Mouse (Mus musculus): ENCODE data around the gene Igfbpl1. TPM values are rescaled to one million over a fixed set of nuclear protein-coding genes. Genes with fewer than 3 reads are reported as not detected.

Igfbpl1 gene
- total and polyA plus RNA-seq, 2 experiments from 2014 or later: 20.3 to 86.1 TPM

DNA sequence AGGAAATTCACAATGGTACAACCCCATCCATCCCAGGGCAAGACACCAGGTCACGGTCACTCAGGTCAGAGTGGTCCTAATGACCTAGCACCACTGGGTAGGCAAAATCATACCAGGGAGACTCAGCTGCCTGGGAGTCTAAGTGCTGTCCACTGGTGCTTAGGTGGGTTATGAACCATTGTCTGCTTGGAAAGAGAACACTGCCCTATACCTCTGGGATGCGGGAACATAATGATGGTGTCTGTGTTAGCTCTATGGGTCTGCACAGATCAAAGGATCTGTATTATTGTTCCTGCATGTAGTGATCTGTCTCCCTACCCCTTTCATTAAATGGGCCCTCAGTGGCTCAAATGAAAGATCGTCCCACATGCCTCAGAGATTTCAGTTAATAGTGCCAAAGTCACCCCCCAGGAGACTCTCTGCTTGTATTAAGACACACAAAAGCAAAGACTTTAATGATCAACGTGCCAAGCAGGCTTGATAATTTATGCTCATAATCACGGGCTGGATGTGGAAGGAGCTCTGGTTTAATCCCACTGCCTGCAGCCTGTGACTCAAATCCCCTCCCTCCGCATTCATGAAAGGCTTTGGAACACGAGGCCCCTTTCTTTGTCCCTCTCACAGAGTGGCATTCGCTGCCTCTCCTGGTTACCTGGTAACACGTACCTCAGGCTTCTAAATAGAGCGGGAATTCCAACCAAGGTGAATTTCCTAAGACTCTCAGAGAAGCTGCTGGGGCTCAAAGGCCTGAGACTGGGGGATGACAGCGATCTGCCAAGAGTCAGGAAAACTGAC lies 3.7 kb downstream of the Igfbpl1 start:
- H3K4me1 ChIP-seq (ENCODE audit: insufficient read depth, low read length): peaks cover 20% of the 10 kb centered on the region
- DNase-seq (ENCODE audit: low spot score) (peak; percentile 68), ATAC-seq (no peak)
- H3K27me3 ChIP-seq (ENCODE audit: insufficient read depth, low read length): 0 out of 2 replicates have a peak, but pooled peaks cover 8% of the 10 kb centered on the region
- peak overlapping the region; percentile 51; the same call in 1 of the 2 replicates for H3K4me2 ChIP-seq (ENCODE audit: low read depth, low read length)
- H3K36me3 ChIP-seq (ENCODE audit: insufficient read depth, low read length): no peaks in the 10 kb centered on the region
- TF ChIP-seq CTCF (IDR thresholded peaks at IDR 0.05; ENCODE audit: low read depth): no peak
- H3K4me3 ChIP-seq (ENCODE audit: low read length): no peak overlapping the region
- no peaks in the 10 kb centered on the region for H3K9me3 ChIP-seq (ENCODE audit: low read length)
- peak overlapping the region; percentile 59 for H3K27ac ChIP-seq
- 13% methylated on average over 11 of the region's 11 CpGs for WGBS
- H3K9ac ChIP-seq (replicated peaks; ENCODE audit: low read length): 0 out of 2 replicates have a peak overlapping the region, but pooled peaks have one; percentile 18

- whole genome bisulfite sequencing: 39% methylated on average over 3 of the region's 3 CpGs
- Histone ChIP-seq H3K9ac (replicated peaks; ENCODE audit: low read length) (no peak overlapping the region), H3K9me3 (ENCODE audit: low read length) (no peaks in the 10 kb centered on the region), H3K4me3 (ENCODE audit: low read length) (no peak overlapping the region), H3K4me2 (ENCODE audit: low read depth, low read length) (no peak overlapping the region), H3K27me3 (ENCODE audit: insufficient read depth, low read length) (0 out of 2 replicates have a peak, but pooled peaks cover 3% of the 10 kb centered on the region), H3K36me3 (ENCODE audit: insufficient read depth, low read length) (no peaks in the 10 kb centered on the region), H3K4me1 (ENCODE audit: insufficient read depth, low read length) (peaks cover 20% of the 10 kb centered on the region), H3K27ac (no peak overlapping the region)
- DNase-seq (ENCODE audit: low spot score) (no peak), ATAC-seq (no peak)
- 0 out of 2 replicates have a peak, but pooled peaks have one; percentile 1 for TF ChIP-seq CTCF (IDR thresholded peaks at IDR 0.05; ENCODE audit: low read depth)
Observed at GRCm38 (mm10) chr4:45821995-45822394, 4.7 kb downstream of the Igfbpl1 start.

DNA sequence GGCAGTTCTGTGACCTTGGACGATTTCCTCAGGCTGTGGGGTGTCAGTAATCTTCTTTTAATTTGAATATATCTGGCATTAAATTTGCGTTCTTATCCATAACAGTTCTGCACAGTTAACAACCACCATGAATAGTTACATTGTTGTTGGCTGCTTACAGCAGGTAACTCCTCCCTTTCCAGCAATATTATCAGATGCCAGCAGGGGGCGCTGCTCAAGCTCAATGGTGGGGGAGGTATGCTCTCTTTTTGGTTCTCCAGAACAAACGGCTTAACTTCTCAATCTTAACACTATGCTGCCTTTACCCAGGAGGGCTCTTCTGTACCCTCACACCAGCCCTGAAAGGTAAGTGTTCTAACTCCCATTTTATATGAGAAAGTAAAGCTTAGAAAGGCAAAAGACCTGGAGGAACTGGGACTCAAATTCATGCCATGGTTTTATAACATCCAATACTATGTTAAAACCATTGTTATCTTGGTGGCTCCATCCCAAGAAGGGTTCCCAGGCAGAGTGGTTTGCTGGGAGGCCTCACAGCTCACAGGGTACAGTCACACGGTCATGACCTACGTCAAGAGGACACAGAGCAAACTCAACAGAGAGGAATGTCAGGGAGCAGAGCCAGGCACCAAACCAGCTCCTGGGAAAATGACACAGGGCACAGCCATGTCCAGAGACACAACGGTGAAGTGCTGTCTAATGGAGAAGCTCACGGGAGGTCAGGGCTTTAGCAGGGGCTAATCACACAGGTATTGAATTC lies 6.5 kb downstream of the Igfbpl1 start:
- H3K9me3 ChIP-seq (ENCODE audit: low read length): no peaks in the 10 kb centered on the region
- peak overlapping the region; percentile 51 for H3K4me2 ChIP-seq (ENCODE audit: low read depth, low read length)
- no peaks in the 10 kb centered on the region for H3K27me3 ChIP-seq (ENCODE audit: insufficient read depth, low read length)
- TF ChIP-seq CTCF (IDR thresholded peaks at IDR 0.05; ENCODE audit: low read depth): peak; percentile 89
- no peak overlapping the region for H3K4me3 ChIP-seq (ENCODE audit: low read length)
- H3K9ac ChIP-seq (replicated peaks; ENCODE audit: low read length): no peak overlapping the region
- no peaks in the 10 kb centered on the region for H3K36me3 ChIP-seq (ENCODE audit: insufficient read depth, low read length)
- peaks cover 20% of the 10 kb centered on the region for H3K4me1 ChIP-seq (ENCODE audit: insufficient read depth, low read length)
- DNase-seq (ENCODE audit: low spot score) (peak; percentile 84), ATAC-seq (no peak)
- WGBS: 34% methylated on average over 8 of the region's 8 CpGs
- peak overlapping the region; percentile 70 for H3K27ac ChIP-seq

GRCm38 (mm10) chr4:45819208-45819931 lies 7.4 kb downstream of the Igfbpl1 start:
- DNase-seq (ENCODE audit: low spot score) (peak; percentile 84), ATAC-seq (peak; percentile 82)
- TF ChIP-seq CTCF (IDR thresholded peaks at IDR 0.05; ENCODE audit: low read depth): no peak
- Histone ChIP-seq H3K36me3 (ENCODE audit: insufficient read depth, low read length) (no peaks in the 10 kb centered on the region), H3K9me3 (ENCODE audit: low read length) (no peaks in the 10 kb centered on the region), H3K27ac (peak overlapping the region; percentile 70), H3K4me2 (ENCODE audit: low read depth, low read length) (peak overlapping the region; percentile 51), H3K27me3 (ENCODE audit: insufficient read depth, low read length) (no peaks in the 10 kb centered on the region), H3K4me3 (ENCODE audit: low read length) (peak overlapping the region; percentile 10), H3K9ac (replicated peaks; ENCODE audit: low read length) (no peak overlapping the region), H3K4me1 (ENCODE audit: insufficient read depth, low read length) (peaks cover 20% of the 10 kb centered on the region)
- WGBS: 2% methylated on average over 17 of the region's 17 CpGs

GRCm38 (mm10) chr4:45818814-45819207 lies 7.9 kb downstream of the Igfbpl1 start:
- Histone ChIP-seq H3K36me3 (ENCODE audit: insufficient read depth, low read length) (no peaks in the 10 kb centered on the region), H3K27ac (peak overlapping the region; percentile 70), H3K4me1 (ENCODE audit: insufficient read depth, low read length) (peaks cover 20% of the 10 kb centered on the region), H3K4me2 (ENCODE audit: low read depth, low read length) (peak overlapping the region; percentile 51), H3K9me3 (ENCODE audit: low read length) (no peaks in the 10 kb centered on the region), H3K9ac (replicated peaks; ENCODE audit: low read length) (no peak overlapping the region), H3K27me3 (ENCODE audit: insufficient read depth, low read length) (no peaks in the 10 kb centered on the region), H3K4me3 (ENCODE audit: low read length) (peak overlapping the region; percentile 10; the same call in 1 of the 2 replicates)
- peak; percentile 16 for ATAC-seq
- DNase-seq (ENCODE audit: low spot score): no peak
- 12% methylated on average over 4 of the region's 4 CpGs for WGBS
- no peak for TF ChIP-seq CTCF (IDR thresholded peaks at IDR 0.05; ENCODE audit: low read depth)

DNA sequence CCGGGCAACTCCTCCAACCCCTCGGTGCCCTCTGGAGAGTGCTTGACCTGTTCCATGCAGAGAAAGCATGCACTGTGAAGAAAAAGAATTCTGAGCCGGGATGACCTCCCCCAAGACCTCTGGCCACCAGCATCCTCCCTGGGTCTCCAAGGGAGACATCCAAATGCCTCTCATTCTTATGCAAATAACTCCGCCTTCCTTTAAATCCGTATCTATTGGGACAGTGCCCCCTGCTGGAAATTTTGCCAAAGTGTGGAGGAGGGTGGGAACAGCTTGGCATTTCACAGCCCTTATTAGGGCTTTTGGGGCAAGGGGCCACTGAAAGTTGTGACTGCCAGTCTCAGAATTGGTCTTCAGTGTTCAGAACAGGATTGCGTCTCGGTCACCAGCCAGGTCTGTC lies 11.2 kb downstream of the Igfbpl1 start:
- Histone ChIP-seq H3K4me1 (ENCODE audit: insufficient read depth, low read length) (peaks cover 11% of the 10 kb centered on the region; the same call in 1 of the 2 replicates), H3K9me3 (ENCODE audit: low read length) (no peaks in the 10 kb centered on the region), H3K27me3 (ENCODE audit: insufficient read depth, low read length) (no peaks in the 10 kb centered on the region), H3K4me3 (ENCODE audit: low read length) (no peak overlapping the region), H3K4me2 (ENCODE audit: low read depth, low read length) (no peak overlapping the region), H3K36me3 (ENCODE audit: insufficient read depth, low read length) (no peaks in the 10 kb centered on the region), H3K27ac (no peak overlapping the region), H3K9ac (replicated peaks; ENCODE audit: low read length) (no peak overlapping the region)
- peak; percentile 72 for TF ChIP-seq CTCF (IDR thresholded peaks at IDR 0.05; ENCODE audit: low read depth)
- peak; percentile 78 for DNase-seq (ENCODE audit: low spot score)
- no peak for ATAC-seq
- WGBS: 25% methylated on average over 7 of the region's 7 CpGs
